Mouse (Mus musculus): ENCODE results near the gene Rad54l2. TPM values are rescaled to one million over a fixed set of nuclear protein-coding genes. Genes with fewer than 3 reads are reported as not detected.

Rad54l2 gene
- polyA plus RNA-seq, 1 experiment from 2014 or later: 6.0 TPM

DNA sequence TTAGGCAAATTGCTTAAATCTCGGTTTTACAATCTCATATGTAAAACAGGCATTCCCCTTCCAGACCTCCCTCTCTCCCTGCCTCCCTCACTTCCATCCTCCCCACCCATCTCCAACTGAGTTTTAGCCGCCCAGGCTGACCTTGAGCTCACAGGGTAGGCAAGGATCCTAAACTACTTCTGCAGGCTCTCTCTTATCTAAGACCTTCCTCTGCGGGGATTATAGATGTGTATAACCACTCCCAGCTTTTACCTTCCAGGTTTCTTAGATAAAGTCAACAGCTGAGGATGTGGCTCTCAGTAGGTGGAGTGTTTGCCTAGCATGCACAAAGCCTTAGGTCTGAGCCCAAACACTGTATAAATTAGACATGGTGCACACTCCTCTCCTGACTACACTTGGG is 18.8 kb downstream of the Rad54l2 start:
- Histone ChIP-seq H3K27me3 (ENCODE audit: control insufficient read depth, insufficient read depth, low read length) (no peaks in the 10 kb centered on the region), H3K36me3 (ENCODE audit: control insufficient read depth, insufficient read depth, low read length) (no peaks in the 10 kb centered on the region), H3K27ac (replicated peaks; ENCODE audit: low read depth, low read length) (no peak overlapping the region), H3K9me3 (ENCODE audit: control insufficient read depth, low read length) (no peaks in the 10 kb centered on the region), H3K4me3 (replicated peaks; ENCODE audit: low read depth, low read length) (no peak overlapping the region), H3K4me2 (ENCODE audit: low read length) (no peak overlapping the region), H3K9ac (replicated peaks; ENCODE audit: low read length) (no peak overlapping the region), H3K4me1 (ENCODE audit: control insufficient read depth, insufficient read depth, low read length) (no peaks in the 10 kb centered on the region)
- WGBS: 89% methylated on average over 3 of the region's 3 CpGs
- no peak for DNase-seq
- no peak for ATAC-seq (ENCODE audit: low FRiP score, low TSS enrichment)

DNA sequence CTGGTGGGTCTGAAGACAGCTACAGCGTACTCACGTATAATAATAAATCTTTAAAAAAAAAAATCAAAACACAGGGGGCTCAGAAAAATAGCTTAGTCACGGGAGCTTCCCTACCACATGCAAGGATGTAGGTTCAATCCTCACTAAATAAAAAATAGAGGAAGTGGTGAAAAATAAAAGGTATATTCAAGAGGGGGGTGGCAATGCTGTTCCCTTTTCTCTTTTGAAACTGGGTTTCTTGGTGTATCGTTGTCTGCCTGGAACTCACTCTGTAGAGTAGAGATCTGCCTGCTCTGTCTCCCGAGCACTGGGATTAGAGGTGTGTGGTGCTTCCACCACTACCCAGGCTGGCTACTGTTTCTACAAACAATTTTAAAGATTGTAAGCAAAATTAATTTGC is 19.2 kb downstream of the Rad54l2 start:
- H3K4me2 ChIP-seq (ENCODE audit: low read length): no peak overlapping the region
- H3K4me1 ChIP-seq (ENCODE audit: control insufficient read depth, insufficient read depth, low read length): no peaks in the 10 kb centered on the region
- DNase-seq: no peak
- no peaks in the 10 kb centered on the region for H3K36me3 ChIP-seq (ENCODE audit: control insufficient read depth, insufficient read depth, low read length)
- H3K4me3 ChIP-seq (replicated peaks; ENCODE audit: low read depth, low read length): no peak overlapping the region
- no peak for ATAC-seq (ENCODE audit: low FRiP score, low TSS enrichment)
- no peak overlapping the region for H3K9ac ChIP-seq (replicated peaks; ENCODE audit: low read length)
- H3K9me3 ChIP-seq (ENCODE audit: control insufficient read depth, low read length): no peaks in the 10 kb centered on the region
- no peak overlapping the region for H3K27ac ChIP-seq (replicated peaks; ENCODE audit: low read depth, low read length)
- WGBS: 98% methylated on average over 5 of the region's 5 CpGs
- no peaks in the 10 kb centered on the region for H3K27me3 ChIP-seq (ENCODE audit: control insufficient read depth, insufficient read depth, low read length)

DNA sequence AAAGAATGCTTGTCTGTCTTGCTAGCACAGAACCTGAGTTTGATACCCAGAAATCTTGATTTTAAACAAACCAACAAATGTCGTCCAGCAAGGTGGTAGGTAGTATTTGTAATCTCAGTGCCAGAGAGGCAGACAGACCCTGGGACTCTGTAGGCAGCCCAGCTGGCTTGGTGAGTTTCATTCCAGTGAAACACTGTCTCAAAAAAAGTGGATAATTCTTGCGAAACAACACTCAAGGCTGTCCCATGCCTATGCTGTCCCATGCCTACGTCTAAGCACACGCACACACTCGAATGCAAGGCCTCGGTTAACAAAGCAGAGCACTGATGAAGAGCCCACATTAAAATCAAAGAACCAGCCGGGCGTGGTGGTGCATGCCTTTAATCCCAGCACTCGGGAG is 32.6 kb downstream of the Rad54l2 start:
- Histone ChIP-seq H3K4me1 (ENCODE audit: control insufficient read depth, insufficient read depth, low read length) (no peaks in the 10 kb centered on the region), H3K9ac (replicated peaks; ENCODE audit: low read length) (no peak overlapping the region), H3K27me3 (ENCODE audit: control insufficient read depth, insufficient read depth, low read length) (no peaks in the 10 kb centered on the region), H3K36me3 (ENCODE audit: control insufficient read depth, insufficient read depth, low read length) (peaks cover 14% of the 10 kb centered on the region), H3K4me2 (ENCODE audit: low read length) (no peak overlapping the region), H3K9me3 (ENCODE audit: control insufficient read depth, low read length) (no peaks in the 10 kb centered on the region), H3K4me3 (replicated peaks; ENCODE audit: low read depth, low read length) (no peak overlapping the region), H3K27ac (replicated peaks; ENCODE audit: low read depth, low read length) (no peak overlapping the region)
- ATAC-seq (ENCODE audit: low FRiP score, low TSS enrichment): no peak
- 95% methylated on average over 9 of the region's 9 CpGs for WGBS
- no peak for DNase-seq

DNA sequence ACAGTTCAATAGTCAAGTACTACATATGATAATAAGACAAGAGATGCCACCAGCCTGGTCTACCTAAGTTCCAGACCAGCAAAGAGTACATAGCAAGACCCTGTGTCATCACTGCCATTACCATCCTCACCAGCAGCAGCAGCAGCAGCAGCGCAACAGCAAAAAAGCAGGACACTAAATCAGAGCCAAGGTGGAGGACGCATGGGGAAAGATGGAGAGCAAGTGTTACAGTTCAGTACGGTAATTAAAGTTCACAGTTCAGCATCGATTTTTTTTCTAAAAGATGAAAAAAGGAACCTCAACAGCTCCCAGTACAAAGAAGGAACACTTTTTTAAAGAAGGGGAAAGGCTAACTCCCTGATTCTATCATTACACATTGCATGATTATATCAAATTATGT is 33.2 kb downstream of the Rad54l2 start:
- no peak overlapping the region for H3K9ac ChIP-seq (replicated peaks; ENCODE audit: low read length)
- 96% methylated on average over 4 of the region's 4 CpGs for WGBS

DNA sequence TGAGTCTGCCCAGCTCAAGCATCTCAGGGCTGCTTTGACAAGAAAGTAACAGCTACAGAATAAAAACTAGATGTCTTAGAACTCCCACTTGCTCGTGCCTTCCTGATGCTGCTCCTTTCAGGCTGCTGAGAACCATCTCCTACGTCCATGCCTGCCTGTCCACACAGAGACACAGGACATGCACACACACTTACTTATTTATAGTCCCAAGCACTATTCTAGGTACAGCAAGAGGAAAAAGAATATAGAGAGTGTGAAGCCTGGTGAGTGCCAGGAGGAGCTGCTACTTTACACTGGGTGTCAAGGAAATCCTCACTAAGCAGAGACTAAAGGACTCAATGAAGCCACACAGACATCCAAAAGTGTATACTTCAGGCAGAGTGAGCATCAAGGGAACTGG is 34.7 kb downstream of the Rad54l2 start:
- H3K4me1 ChIP-seq (ENCODE audit: control insufficient read depth, insufficient read depth, low read length): no peaks in the 10 kb centered on the region
- no peaks in the 10 kb centered on the region for H3K27me3 ChIP-seq (ENCODE audit: control insufficient read depth, insufficient read depth, low read length)
- ATAC-seq (ENCODE audit: low FRiP score, low TSS enrichment) (no peak), DNase-seq (no peak)
- H3K9me3 ChIP-seq (ENCODE audit: control insufficient read depth, low read length): no peaks in the 10 kb centered on the region
- H3K36me3 ChIP-seq (ENCODE audit: control insufficient read depth, insufficient read depth, low read length): peaks cover 18% of the 10 kb centered on the region
- WGBS: 90% methylated on average over 2 of the region's 2 CpGs
- H3K4me3 ChIP-seq (replicated peaks; ENCODE audit: low read depth, low read length): no peak overlapping the region
- H3K27ac ChIP-seq (replicated peaks; ENCODE audit: low read depth, low read length): no peak overlapping the region
- H3K9ac ChIP-seq (replicated peaks; ENCODE audit: low read length): no peak overlapping the region
- H3K4me2 ChIP-seq (ENCODE audit: low read length): no peak overlapping the region

More for the DNA sequence above, 33.2 kb downstream of the Rad54l2 start:
- no peak overlapping the region for H3K27ac ChIP-seq (replicated peaks; ENCODE audit: low read depth, low read length)
- no peak overlapping the region for H3K4me3 ChIP-seq (replicated peaks; ENCODE audit: low read depth, low read length)
- ATAC-seq (ENCODE audit: low FRiP score, low TSS enrichment): no peak
- H3K36me3 ChIP-seq (ENCODE audit: control insufficient read depth, insufficient read depth, low read length): peaks cover 17% of the 10 kb centered on the region
- H3K4me1 ChIP-seq (ENCODE audit: control insufficient read depth, insufficient read depth, low read length): no peaks in the 10 kb centered on the region
- H3K9me3 ChIP-seq (ENCODE audit: control insufficient read depth, low read length): no peaks in the 10 kb centered on the region
- H3K4me2 ChIP-seq (ENCODE audit: low read length): no peak overlapping the region
- H3K27me3 ChIP-seq (ENCODE audit: control insufficient read depth, insufficient read depth, low read length): no peaks in the 10 kb centered on the region
- no peak for DNase-seq

DNA sequence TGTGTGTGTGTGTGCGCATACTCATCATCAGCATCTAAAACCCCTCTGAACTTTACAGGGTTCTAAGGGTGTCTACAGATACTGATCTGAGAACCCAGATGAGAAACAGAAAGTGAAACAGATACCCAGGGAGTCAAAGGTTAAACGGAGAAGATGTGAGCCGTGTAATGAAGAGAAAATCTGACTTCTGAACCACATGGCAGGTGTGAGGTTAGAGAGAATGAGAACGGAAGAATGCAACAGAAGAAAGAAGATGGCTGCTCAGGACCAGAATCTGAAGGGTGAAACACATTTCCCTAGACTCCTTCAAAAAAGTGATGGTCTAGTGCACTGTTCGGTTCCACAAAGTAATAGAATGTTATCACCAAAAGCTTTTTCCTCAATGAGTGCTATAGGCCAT is 36.9 kb downstream of the Rad54l2 start:
- no peak overlapping the region for H3K9ac ChIP-seq (replicated peaks; ENCODE audit: low read length)
- DNase-seq: no peak
- H3K27me3 ChIP-seq (ENCODE audit: control insufficient read depth, insufficient read depth, low read length): no peaks in the 10 kb centered on the region
- WGBS: 97% methylated on average over 5 of the region's 5 CpGs
- no peak overlapping the region for H3K27ac ChIP-seq (replicated peaks; ENCODE audit: low read depth, low read length)
- no peaks in the 10 kb centered on the region for H3K9me3 ChIP-seq (ENCODE audit: control insufficient read depth, low read length)
- H3K36me3 ChIP-seq (ENCODE audit: control insufficient read depth, insufficient read depth, low read length): peaks cover 18% of the 10 kb centered on the region
- no peak overlapping the region for H3K4me3 ChIP-seq (replicated peaks; ENCODE audit: low read depth, low read length)
- H3K4me2 ChIP-seq (ENCODE audit: low read length): no peak overlapping the region
- no peak for ATAC-seq (ENCODE audit: low FRiP score, low TSS enrichment)
- no peaks in the 10 kb centered on the region for H3K4me1 ChIP-seq (ENCODE audit: control insufficient read depth, insufficient read depth, low read length)

DNA sequence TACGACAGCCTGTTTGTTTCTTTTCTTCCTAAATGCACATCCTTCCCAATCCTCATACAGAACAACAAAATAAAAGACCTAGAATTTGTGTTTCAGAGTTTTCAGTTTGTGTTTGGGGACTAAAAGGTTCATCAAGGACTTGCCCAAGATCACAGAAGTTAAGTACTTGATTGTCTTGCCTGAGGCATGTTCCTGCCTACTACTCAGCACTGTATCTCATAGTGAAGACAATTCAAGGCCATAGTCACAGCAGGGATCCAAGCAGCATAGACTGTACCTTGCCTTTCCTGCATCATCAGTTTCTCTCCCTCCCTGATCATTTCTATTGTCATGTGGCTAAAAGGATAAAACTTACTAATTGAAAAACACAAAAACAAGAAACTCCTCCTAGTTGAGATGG is 49.0 kb downstream of the Rad54l2 start:
- 86% methylated on average over 1 of the region's 1 CpGs for WGBS
- Histone ChIP-seq H3K27me3 (ENCODE audit: control insufficient read depth, insufficient read depth, low read length) (no peaks in the 10 kb centered on the region), H3K36me3 (ENCODE audit: control insufficient read depth, insufficient read depth, low read length) (no peaks in the 10 kb centered on the region), H3K4me1 (ENCODE audit: control insufficient read depth, insufficient read depth, low read length) (no peaks in the 10 kb centered on the region), H3K9me3 (ENCODE audit: control insufficient read depth, low read length) (no peaks in the 10 kb centered on the region), H3K27ac (replicated peaks; ENCODE audit: low read depth, low read length) (no peak overlapping the region), H3K4me2 (ENCODE audit: low read length) (no peak overlapping the region), H3K9ac (replicated peaks; ENCODE audit: low read length) (no peak overlapping the region), H3K4me3 (replicated peaks; ENCODE audit: low read depth, low read length) (no peak overlapping the region)
- DNase-seq: no peak
- no peak for ATAC-seq (ENCODE audit: low FRiP score, low TSS enrichment)

DNA sequence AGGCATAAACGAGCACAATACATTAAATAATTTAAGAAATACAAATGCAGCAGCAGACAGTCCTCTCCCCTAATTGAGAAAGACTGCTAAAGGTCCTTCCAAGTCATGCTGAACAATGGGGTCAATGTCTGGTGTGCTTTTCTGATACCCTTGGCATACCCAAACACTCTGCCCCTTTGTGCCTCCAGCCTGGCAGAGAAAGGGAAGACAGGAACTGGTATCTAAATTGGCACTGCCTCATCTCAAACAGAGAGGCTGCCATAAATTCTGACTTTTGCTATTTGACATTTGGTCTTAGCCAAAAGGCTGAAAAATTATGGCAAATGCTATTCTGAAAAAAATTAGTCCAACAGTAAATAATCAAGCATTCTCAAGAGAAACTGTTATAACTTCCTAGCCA is 49.9 kb downstream of the Rad54l2 start:
- no peak overlapping the region for H3K27ac ChIP-seq (replicated peaks; ENCODE audit: low read depth, low read length)
- H3K36me3 ChIP-seq (ENCODE audit: control insufficient read depth, insufficient read depth, low read length): no peaks in the 10 kb centered on the region
- no peaks in the 10 kb centered on the region for H3K27me3 ChIP-seq (ENCODE audit: control insufficient read depth, insufficient read depth, low read length)
- no peak for DNase-seq
- no peaks in the 10 kb centered on the region for H3K4me1 ChIP-seq (ENCODE audit: control insufficient read depth, insufficient read depth, low read length)
- WGBS: 93% methylated on average over 1 of the region's 1 CpGs
- no peak overlapping the region for H3K4me3 ChIP-seq (replicated peaks; ENCODE audit: low read depth, low read length)
- no peak overlapping the region for H3K4me2 ChIP-seq (ENCODE audit: low read length)
- no peaks in the 10 kb centered on the region for H3K9me3 ChIP-seq (ENCODE audit: control insufficient read depth, low read length)
- no peak for ATAC-seq (ENCODE audit: low FRiP score, low TSS enrichment)
- no peak overlapping the region for H3K9ac ChIP-seq (replicated peaks; ENCODE audit: low read length)

DNA sequence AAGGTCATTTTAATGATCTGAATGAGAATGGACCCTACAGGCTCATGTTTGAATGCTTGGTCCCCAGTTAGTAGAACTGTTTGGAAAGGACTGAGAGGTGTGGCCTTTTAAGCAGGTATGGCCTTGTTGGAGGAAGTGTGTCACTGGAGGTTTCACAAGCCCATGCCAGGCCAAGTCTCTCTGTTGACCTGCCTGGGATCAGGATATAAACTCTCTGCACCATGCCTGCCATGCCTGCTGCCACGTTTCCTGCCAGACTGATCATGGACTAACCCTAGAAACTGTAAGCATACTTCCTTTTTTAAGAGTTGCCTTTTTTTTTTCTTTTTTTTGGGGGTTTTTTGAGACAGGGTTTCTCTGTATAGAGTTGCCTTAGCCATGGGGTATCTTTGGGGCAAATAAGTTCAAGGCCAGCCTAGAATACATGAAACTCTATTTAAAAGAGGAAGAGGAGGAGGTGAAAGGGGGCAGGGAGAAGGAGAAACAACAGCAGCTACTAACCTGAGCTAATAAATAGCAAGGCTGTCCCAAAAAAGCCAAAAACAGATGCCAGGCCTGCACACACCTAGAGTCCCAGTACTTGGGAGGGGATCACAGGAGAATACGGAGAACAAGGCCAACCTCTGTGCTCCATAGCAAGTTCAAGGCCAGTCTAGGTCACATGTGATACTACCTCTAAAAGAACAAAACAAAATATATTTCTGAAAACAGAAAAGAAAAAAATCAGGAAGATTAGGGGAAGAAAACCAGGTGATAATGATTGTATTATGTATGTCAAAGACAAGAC is 50.6 kb downstream of the Rad54l2 start:
- Histone ChIP-seq H3K36me3 (ENCODE audit: control insufficient read depth, insufficient read depth, low read length) (no peaks in the 10 kb centered on the region), H3K9me3 (ENCODE audit: control insufficient read depth, low read length) (no peaks in the 10 kb centered on the region), H3K27me3 (ENCODE audit: control insufficient read depth, insufficient read depth, low read length) (no peaks in the 10 kb centered on the region), H3K27ac (replicated peaks; ENCODE audit: low read depth, low read length) (no peak overlapping the region), H3K4me3 (replicated peaks; ENCODE audit: low read depth, low read length) (no peak overlapping the region), H3K4me2 (ENCODE audit: low read length) (no peak overlapping the region), H3K4me1 (ENCODE audit: control insufficient read depth, insufficient read depth, low read length) (no peaks in the 10 kb centered on the region), H3K9ac (replicated peaks; ENCODE audit: low read length) (no peak overlapping the region)
- no peak for ATAC-seq (ENCODE audit: low FRiP score, low TSS enrichment)
- WGBS: 91% methylated on average over 2 of the region's 2 CpGs
- no peak for DNase-seq

All from midbrain, embryonic 14.5 days (tissue).